Mouse (Mus musculus) lung, embryonic 16.5 days (tissue): Measurements from ENCODE around the gene Wscd2. TPM values are rescaled to one million over a fixed set of nuclear protein-coding genes. Genes with fewer than 3 reads are reported as not detected.

Experiments used
- polyA plus RNA-seq: library from polyadenylated mRNA; unstranded; fragments of >200 nt; fragmentation: Nextera tagmentation; extraction: Ambion mirVana; gene quantifications from 2 replicates; pipeline ENCODE4 v1.2.1, GENCODE M21; 2015

Wscd2 gene
- polyA plus RNA-seq, 1 experiment from 2014 or later, result 4.8 TPM

Other genes with a start within 250 kb of the Wscd2 start
- gene Sgsm1, start 179.5 kb upstream of the Wscd2 start, polyA plus RNA-seq, result 4.3 TPM in 2 replicates
- gene Aym1, start 133.0 kb upstream of the Wscd2 start, polyA plus RNA-seq, result not detected in 2 replicates
- gene Cmklr1, start 160.1 kb downstream of the Wscd2 start, polyA plus RNA-seq, result 14.0 and 17.9 TPM in 2 replicates
- not detected in 2 replicates for gene 1700069L16Rik, start 234.4 kb downstream of the Wscd2 start, polyA plus RNA-seq
- gene Ficd, start 245.5 kb downstream of the Wscd2 start, polyA plus RNA-seq, result 6.4 and 6.9 TPM in 2 replicates